Mouse (Mus musculus): ENCODE results near the gene Sytl2. TPM values are rescaled to one million over a fixed set of nuclear protein-coding genes. Genes with fewer than 3 reads are reported as not detected.

Sytl2 gene
- total RNA-seq, 1 experiment from 2014 or later = 4.2 TPM

DNA sequence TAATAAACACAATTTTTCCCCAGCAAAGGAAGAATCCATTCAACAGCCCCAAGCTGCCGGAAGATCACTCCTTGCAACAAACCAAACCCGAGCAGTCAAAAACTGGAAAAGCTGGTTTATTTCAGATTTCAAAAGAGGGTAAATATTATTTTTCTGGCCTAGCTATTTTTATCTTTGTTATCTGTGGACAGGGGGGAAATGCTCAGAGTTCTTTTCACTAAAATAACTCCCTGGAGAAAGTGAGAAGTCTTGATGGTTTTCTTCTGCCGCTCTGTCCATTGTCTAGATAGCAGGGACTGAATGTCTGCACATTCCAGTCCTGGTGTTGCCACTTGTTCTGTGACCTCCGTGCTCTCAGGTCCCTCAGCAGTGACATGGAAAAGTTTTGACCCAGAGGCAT lies 70.8 kb downstream of the Sytl2 start:
- DNase-seq = no peak

GRCm38 (mm10) chr7:90384411-90384810 lies 82.4 kb downstream of the Sytl2 start:
- no peak for DNase-seq

- DNase-seq = no peak
These were observed 84.9 kb downstream of the Sytl2 start for GRCm38 (mm10) chr7:90386885-90387459.

GRCm38 (mm10) chr7:90389765-90390164 lies 87.7 kb downstream of the Sytl2 start:
- DNase-seq = no peak

GRCm38 (mm10) chr7:90395073-90395472 lies 93.0 kb downstream of the Sytl2 start:
- DNase-seq = no peak

- no peak for DNase-seq
These were observed 93.9 kb downstream of the Sytl2 start for GRCm38 (mm10) chr7:90395928-90396327.

DNA sequence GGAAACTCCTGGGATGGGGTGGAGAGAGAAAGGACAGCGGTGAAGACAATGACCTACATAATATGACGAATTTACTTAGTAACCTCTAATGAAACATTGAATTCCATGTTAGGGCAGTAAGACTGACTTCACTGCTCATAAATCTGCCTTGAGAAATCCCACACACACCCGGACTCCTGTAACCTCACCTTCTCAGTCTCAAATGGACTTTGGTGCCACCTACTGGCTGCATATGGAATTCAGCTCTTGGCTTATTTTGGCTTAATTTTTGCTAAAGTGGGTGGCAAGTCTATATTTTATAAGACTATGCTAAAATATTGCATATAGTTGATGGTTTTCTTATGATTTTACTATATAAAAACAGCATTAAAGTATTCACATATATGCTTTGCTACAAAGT lies 107.9 kb downstream of the Sytl2 start:
- peak; percentile 61 for DNase-seq

DNA sequence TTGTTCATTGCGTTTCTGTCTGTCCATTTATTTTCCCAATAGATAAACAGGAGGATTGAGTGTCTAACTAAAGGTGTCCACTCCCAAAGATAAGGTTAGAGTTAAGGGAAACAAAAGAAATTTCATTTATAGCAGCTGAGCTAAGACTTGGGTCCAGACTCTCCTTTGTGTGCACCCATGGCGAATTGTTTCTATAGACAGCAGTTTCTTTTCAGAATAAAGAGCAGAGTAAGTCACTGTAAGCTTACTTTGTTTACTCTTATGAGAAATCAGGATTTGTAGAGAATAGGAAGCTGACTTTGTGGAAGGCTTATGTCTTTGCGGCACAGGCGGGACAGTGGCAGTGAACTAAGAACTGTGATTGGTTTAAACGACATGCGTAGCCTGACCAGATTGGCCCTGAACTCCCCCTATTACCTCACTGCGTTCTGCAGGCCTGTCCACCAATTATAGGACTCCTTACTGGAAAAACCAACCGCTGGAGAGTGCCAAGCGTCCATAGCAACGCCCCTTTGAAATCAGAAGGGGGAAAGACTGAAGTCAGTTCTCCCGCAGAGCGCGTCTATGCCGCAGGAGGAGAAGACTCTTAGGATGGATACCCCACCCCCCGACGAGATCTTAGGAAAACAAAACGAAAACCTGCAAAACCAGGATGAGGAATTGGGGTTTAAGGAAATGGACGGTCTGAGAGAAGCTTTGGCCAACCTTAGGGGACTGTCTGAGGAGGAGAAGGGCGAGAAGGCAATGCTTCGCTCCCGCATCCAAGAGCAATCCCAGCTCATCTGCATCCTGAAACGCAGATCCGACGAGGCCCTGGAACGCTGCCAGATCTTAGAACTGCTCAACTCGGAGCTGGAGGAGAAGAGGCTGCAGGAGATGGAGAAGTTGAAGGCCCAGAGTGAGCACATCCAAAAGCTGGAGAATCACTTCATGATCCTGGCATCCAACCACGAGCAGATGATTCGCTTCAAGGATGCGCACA lies 124.3 kb downstream of the Sytl2 start, which contains the start of gene Ccdc89:
Gene Ccdc89 (plus strand): TSS at position 558 of the 982 bp plus-strand sequence.
- peak; percentile 72 for DNase-seq

DNA sequence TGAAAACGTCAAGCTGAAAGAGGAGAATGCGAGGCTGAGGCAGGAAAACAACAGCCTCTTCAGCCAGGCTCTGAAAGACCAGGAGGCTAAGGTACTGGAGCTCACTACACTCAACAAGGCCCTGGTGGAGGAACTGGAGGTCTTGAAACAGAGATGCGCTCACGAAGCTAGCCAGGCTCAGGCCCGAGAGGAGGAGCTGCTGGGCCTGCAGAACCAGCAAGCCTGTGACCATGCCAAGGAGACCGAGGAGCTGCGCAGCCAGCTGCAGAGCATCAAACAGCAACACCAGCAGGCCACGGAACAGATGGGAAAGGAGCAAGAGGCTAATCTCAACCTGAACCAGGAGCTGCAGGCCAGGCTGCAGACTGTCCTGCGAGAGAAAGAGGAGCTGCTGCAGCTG lies 125.0 kb downstream of the Sytl2 start:
- no peak for DNase-seq

- DNase-seq = no peak
These were observed 130.2 kb downstream of the Sytl2 start for GRCm38 (mm10) chr7:90432221-90432620.

- DNase-seq = no peak
These were observed 138.0 kb downstream of the Sytl2 start for GRCm38 (mm10) chr7:90440044-90440443.

GRCm38 (mm10) chr7:90442070-90442469 lies 140.0 kb downstream of the Sytl2 start:
- DNase-seq = no peak

- peak; percentile 95 for DNase-seq
These were observed 140.5 kb downstream of the Sytl2 start, which contains the start of gene Crebzf for GRCm38 (mm10) chr7:90442518-90443080. TSS of gene Crebzf (plus strand) at chr7:90442729.

GRCm38 (mm10) chr7:90443101-90444091 lies 141.3 kb downstream of the Sytl2 start:
- DNase-seq = peak; percentile 74

DNA sequence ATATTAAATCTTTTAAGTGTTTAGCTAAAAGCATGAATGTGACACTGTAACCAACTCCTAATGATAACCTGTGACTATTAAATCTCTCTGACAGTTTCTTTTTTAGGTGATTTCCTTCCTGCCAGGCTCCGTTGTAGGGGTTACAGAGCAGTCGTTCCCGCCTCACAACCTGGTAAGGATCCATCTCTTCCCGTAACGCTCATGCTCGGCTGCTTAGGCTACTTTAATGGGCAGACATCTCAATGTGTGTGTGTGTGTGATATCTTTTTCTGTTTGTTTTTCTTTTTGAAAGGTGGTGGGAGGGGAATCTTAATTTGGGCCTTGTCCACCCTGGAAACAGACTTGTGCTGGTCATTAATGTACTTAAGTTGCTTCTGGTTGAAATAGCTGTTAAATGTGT lies 142.2 kb downstream of the Sytl2 start:
- DNase-seq = no peak

- DNase-seq = no peak
These were observed 154.2 kb downstream of the Sytl2 start for GRCm38 (mm10) chr7:90456149-90456844.

- DNase-seq = peak; percentile 86
These were observed 154.9 kb downstream of the Sytl2 start, which contains the start of gene Tmem126a for GRCm38 (mm10) chr7:90456845-90457468. TSS of gene Tmem126a (minus strand) at chr7:90457229.

DNA sequence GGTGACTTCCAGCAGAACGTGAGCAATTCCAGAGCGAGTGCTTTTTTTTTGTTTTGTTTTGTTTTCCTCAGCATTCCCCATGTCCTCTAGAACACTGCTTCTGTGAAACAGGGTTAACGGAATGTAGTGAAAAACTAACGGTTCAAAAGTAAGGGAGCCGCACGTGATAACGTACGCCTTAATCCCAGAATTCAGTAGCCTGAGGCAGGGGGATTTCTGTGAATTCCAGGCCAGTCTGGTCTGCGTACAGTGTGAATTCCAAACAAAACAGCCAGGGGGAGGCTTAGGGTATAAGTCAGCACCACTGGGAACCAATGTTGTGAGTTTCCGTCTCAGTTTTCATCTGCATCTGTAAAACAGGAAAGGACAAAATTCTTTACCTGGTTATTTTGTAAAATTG lies 155.5 kb downstream of the Sytl2 start:
- peak; percentile 10 for DNase-seq
